Mouse (Mus musculus): Measurements from ENCODE around the gene Ddx47. TPM values are rescaled to one million over a fixed set of nuclear protein-coding genes. Genes with fewer than 3 reads are reported as not detected.

Ddx47 gene
- 96.1 and 106 TPM in 2 replicates for polyA plus RNA-seq (2016; fragmentation: Nextera tagmentation; extraction: Ambion mirVana)

DNA sequence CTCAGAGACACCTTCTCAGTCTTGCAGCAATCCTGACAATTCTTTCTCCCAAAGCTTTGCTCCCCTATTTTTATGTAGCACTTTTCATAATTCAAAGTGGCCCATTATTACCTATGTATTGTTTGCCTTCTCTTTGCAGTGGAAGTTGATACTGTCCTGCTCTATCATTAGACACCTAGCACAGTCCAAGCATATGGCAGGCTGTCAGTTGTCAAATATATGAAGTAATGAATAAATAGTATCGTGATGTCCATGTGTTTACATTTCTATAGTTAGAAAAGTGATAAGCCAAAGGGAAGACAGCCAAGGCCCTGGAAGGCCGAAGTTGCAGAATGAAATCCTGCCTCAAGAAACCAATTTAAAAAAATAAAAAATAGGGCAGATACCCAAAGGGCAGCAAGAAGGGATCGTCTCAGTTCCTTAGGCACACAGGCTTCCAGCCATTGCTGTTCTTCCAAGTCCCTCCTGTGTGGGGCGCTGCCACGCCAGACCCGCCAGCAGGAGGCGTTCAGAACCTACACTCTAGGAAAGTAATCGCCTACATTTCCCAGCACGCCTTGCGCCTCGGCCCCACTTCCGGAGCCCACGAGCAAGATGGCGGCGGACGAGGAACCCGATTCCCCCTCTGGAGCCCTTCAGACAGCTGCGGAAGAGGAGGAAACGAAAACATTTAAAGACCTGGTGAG is at the start of gene Ddx47:
Ddx47 (plus strand) TSS at position 565 of the 686 bp plus-strand sequence.
- Histone ChIP-seq H3K36me3 (peaks cover 31% of the 10 kb centered on the region), H3K4me3 (peak within 1 kb of the TSS; percentile 84), H3K9me3 (no peaks in the 10 kb centered on the region), H3K4me1 (replicated peaks) (peaks cover 9% of the 10 kb centered on the region), H3K27me3 (ENCODE audit: insufficient read depth, poor library complexity, severe bottlenecking) (no peaks in the 10 kb centered on the region), H3K27ac (peak within 1 kb of the TSS; percentile 87)
- DNase-seq (ENCODE audit: low spot score) = peak; percentile 96
- 6% methylated on average over 19 of the region's 19 CpGs for WGBS

DNA sequence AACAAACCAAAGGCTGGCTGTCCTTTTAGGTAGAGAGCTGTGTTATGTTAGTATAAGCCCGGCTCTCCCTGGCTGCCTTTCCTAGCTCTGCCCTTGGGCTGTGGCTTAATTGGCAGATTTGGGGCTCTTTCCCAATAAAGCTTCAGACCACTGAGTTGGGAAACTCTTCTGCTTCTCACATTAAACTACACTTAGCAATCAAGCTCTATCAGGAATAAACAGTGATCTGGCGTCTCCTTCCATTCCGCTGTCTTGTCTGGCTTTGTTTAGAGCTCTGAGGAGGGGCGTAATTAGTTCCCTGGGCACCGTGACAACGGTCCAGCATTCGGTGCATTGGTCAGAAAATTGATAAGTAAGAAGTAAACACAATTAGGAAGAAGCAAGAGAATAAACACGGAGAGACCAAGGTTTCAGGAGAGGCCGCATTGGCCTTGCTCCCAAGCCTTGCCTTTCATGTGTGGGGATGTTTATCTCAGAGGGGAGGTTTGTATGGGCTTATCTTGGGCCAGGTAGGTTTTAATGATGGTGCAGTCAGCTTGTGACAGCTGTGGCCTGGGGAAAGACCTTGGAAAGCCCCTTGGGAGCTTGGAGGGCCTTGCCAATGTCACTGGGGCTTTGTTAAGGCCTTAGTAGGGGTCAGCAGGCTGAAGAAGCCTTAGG is 49.4 kb upstream of the Ddx47 start:
- no peak for DNase-seq (ENCODE audit: low spot score)
- H3K27me3 ChIP-seq (ENCODE audit: insufficient read depth, poor library complexity, severe bottlenecking) = no peaks in the 10 kb centered on the region
- H3K4me3 ChIP-seq = no peak overlapping the region
- 0 out of 2 replicates have a peak, but pooled peaks cover 4% of the 10 kb centered on the region for H3K36me3 ChIP-seq
- H3K9me3 ChIP-seq = no peaks in the 10 kb centered on the region
- peak overlapping the region; percentile 70 for H3K27ac ChIP-seq
- WGBS = 49% methylated on average over 9 of the region's 9 CpGs
- H3K4me1 ChIP-seq (replicated peaks) = peaks cover 41% of the 10 kb centered on the region

DNA sequence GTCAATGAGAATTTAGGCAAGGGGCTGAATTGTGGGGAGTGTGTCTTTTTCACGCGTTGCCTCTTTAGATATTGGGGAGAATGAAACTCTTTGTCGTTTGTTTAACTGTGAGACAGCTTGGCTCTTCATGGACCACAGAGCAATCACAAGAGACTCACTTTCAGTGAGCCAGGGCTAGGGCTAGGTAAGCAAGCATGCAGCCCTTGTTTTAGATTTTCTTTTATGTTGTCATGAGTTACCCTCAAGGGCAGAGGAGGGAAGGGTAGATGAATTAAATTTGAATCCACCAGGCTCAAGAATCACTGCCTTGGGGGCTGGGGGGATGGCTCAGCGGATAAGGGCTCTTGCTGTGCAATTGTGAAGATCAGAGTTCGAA is 48.9 kb upstream of the Ddx47 start:
- Histone ChIP-seq H3K27me3 (ENCODE audit: insufficient read depth, poor library complexity, severe bottlenecking) (no peaks in the 10 kb centered on the region), H3K4me3 (no peak overlapping the region), H3K9me3 (no peaks in the 10 kb centered on the region), H3K27ac (peak overlapping the region; percentile 70), H3K36me3 (0 out of 2 replicates have a peak, but pooled peaks cover under 1% of the 10 kb centered on the region), H3K4me1 (replicated peaks) (peaks cover 41% of the 10 kb centered on the region)
- DNase-seq (ENCODE audit: low spot score) = peak; percentile 38
- WGBS = 35% methylated on average over 5 of the region's 5 CpGs

DNA sequence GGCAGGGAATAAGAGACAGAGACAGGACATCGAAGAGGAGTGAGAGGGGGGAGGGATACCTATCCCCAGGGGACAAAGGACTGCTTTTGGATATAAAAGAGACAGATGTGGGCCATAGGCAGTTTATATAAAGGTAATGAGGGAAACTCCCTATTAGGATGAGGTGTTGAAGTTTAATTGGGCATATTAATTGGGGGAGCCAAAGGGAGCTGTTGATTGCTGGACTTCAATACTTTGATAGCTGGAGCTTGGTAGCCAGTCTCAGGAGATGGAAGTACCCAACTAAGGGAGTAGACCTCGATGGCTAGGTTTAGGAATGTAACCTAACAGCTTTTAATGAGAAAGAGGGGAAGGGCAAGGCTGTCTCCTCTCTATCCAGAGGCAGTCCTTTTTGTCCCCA is 47.5 kb upstream of the Ddx47 start:
- Histone ChIP-seq H3K27me3 (ENCODE audit: insufficient read depth, poor library complexity, severe bottlenecking) (no peaks in the 10 kb centered on the region), H3K4me3 (no peak overlapping the region), H3K9me3 (no peaks in the 10 kb centered on the region), H3K4me1 (replicated peaks) (peaks cover 41% of the 10 kb centered on the region), H3K27ac (no peak overlapping the region), H3K36me3 (no peaks in the 10 kb centered on the region)
- WGBS = 77% methylated on average over 2 of the region's 2 CpGs
- DNase-seq (ENCODE audit: low spot score) = no peak

DNA sequence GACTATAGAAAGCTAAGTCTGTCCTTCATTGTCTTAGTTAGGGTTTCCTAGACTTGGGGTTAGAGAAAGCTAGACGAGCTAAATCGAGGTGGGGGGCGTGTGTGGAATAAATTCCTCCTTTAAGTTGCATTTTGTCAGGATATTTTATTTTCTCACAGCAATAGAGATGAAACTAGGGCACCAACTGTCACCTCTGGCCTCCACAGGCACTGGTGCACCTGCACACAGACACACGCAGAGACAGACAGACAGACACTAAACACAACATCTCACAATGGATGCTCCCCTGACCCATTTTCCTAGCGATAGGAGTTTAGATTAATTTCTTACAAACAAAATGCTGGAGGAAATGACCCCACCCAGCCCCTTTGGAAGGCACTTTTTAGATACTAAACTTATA is 44.7 kb upstream of the Ddx47 start:
- no peak overlapping the region for H3K27ac ChIP-seq
- WGBS = 89% methylated on average over 5 of the region's 5 CpGs
- peaks cover 19% of the 10 kb centered on the region for H3K4me1 ChIP-seq (replicated peaks)
- no peak overlapping the region for H3K4me3 ChIP-seq
- H3K36me3 ChIP-seq = no peaks in the 10 kb centered on the region
- no peaks in the 10 kb centered on the region for H3K9me3 ChIP-seq
- no peaks in the 10 kb centered on the region for H3K27me3 ChIP-seq (ENCODE audit: insufficient read depth, poor library complexity, severe bottlenecking)
- no peak for DNase-seq (ENCODE audit: low spot score)

DNA sequence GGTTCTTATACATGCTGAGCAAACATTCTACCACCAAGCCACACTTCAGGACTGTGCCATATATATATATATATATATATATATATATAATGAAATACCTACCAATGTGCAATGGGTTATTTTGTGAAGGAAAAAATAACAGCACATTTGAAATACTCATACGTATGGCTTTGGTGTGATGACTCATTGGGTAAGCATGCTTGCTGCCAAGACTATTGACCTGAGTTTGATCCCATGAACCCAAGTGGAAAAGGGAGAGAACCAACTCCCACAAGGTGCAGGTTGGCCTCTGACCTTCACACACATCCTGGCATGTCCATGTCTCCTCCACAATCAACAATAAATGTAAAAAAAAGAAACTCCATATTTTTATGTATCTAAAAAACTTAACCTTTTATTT is 43.1 kb upstream of the Ddx47 start:
- DNase-seq (ENCODE audit: low spot score) = no peak
- WGBS = 84% methylated on average over 1 of the region's 1 CpGs
- Histone ChIP-seq H3K27me3 (ENCODE audit: insufficient read depth, poor library complexity, severe bottlenecking) (no peaks in the 10 kb centered on the region), H3K36me3 (no peaks in the 10 kb centered on the region), H3K9me3 (no peaks in the 10 kb centered on the region), H3K4me1 (replicated peaks) (peaks cover 3% of the 10 kb centered on the region; the same call in 1 of the 2 replicates), H3K4me3 (no peak overlapping the region), H3K27ac (no peak overlapping the region)

DNA sequence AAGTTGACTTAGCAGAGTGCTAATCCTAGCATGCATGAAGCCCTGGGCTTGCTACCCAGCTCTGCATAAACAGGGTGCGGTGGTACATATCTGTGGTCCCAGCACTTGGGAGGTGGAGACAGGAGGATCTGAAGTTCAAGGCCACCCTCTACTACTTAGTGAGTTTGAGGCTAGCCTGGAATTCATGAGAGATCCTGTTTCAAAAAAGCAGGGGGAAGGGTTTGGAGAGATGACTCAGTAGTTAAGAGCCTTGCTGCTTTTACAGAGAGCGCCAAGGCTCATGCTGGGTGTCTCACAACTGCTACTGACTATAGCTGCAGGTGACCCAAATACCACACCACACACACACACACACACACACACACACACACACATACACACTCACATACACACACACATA is 41.9 kb upstream of the Ddx47 start:
- Histone ChIP-seq H3K27ac (no peak overlapping the region), H3K9me3 (no peaks in the 10 kb centered on the region), H3K36me3 (no peaks in the 10 kb centered on the region), H3K4me3 (no peak overlapping the region), H3K27me3 (ENCODE audit: insufficient read depth, poor library complexity, severe bottlenecking) (no peaks in the 10 kb centered on the region), H3K4me1 (replicated peaks) (no peaks in the 10 kb centered on the region)
- no peak for DNase-seq (ENCODE audit: low spot score)
- WGBS = 97% methylated on average over 2 of the region's 2 CpGs

DNA sequence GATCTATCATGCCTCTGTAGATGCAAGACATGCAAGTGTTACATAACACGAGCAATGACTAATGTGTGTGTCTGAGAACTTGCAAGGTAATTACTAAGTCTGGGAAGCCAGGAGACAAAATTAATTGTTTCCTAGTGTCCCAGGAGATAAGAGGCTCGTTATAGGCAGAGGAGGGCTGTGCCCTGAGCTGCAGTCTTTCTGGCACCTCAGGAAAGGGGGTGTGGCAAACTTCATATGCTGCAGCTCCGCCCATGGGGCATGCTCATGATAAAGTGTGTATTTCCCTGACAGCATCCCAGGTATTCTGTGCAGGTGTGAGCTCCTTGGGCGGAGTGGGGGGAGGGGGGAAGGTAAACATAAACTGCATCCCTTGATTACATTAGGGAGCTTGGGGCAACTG is 39.3 kb upstream of the Ddx47 start:
- H3K36me3 ChIP-seq = no peaks in the 10 kb centered on the region
- no peak overlapping the region for H3K4me3 ChIP-seq
- no peaks in the 10 kb centered on the region for H3K27me3 ChIP-seq (ENCODE audit: insufficient read depth, poor library complexity, severe bottlenecking)
- peaks cover 11% of the 10 kb centered on the region for H3K4me1 ChIP-seq (replicated peaks)
- no peak for DNase-seq (ENCODE audit: low spot score)
- no peak overlapping the region for H3K27ac ChIP-seq
- WGBS = 62% methylated on average over 4 of the region's 4 CpGs
- H3K9me3 ChIP-seq = no peaks in the 10 kb centered on the region

DNA sequence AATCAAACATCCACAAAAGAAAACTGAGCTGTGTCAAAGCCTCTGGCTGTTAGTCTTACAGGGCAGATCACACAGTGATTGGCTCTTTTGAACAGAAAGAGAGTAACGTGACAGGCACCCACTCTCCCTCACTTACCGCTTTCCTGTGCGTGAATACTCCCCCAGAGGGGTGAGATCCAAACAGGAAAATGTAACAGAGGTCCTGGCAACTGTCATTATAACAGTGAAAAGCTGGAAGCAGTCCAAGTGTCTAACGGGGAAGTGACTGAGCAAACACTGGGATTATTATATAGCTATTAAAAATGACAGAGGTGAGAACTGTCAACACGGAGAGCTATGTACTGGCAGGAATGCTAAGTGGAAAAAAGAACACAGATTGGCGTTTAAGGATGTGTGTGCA is 34.8 kb upstream of the Ddx47 start:
- WGBS = 71% methylated on average over 6 of the region's 6 CpGs
- Histone ChIP-seq H3K4me3 (no peak overlapping the region), H3K27me3 (ENCODE audit: insufficient read depth, poor library complexity, severe bottlenecking) (peaks cover 2% of the 10 kb centered on the region; the same call in 1 of the 2 replicates), H3K27ac (no peak overlapping the region), H3K36me3 (no peaks in the 10 kb centered on the region), H3K4me1 (replicated peaks) (peaks cover 24% of the 10 kb centered on the region), H3K9me3 (no peaks in the 10 kb centered on the region)
- DNase-seq (ENCODE audit: low spot score) = no peak

DNA sequence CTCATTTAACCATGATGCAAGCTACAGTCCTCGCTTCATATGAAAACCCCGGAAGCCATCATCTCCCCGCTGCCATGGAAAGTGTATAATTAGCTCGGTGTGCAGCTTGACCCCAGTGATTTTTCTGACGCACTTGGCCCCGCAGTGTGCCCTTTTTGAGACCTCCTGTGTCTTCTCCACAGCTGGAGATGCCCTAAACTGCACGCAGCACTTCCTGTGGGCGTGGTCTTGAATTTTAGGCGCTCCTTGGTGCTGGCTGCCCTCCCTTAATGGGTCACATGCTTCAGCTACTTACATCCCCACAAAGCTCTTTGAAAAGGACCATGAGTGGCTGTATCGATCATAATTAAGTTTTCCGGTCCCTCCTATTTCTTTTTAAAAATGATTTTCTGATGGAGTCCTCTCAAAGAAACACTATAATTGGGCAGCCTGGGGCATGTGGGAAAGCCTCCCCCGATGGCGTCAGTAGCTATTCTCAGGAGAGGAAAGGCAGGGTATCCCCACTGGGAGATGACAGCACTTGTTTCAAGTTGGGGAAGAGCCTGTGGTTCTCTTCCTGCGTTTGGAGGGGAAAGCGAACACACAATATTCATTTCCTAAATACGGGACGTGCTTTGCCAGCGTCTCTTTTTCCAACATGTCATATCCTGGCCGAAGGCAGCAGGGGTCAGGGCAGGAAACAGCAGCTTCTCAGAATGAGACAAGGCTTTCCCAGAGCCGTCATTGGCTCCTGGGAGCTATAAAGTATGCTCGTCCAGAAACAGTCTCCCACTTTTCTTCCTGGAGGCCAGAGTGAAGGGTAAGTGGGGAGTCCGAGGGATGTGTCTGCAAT is 30.0 kb upstream of the Ddx47 start, which contains the start of gene Apold1:
Apold1 (plus strand) TSS at position 488 of the 832 bp plus-strand sequence.
- H3K4me3 ChIP-seq = peak within 1 kb of the TSS; percentile 63
- peaks cover 28% of the 10 kb centered on the region for H3K27me3 ChIP-seq (ENCODE audit: insufficient read depth, poor library complexity, severe bottlenecking)
- peaks cover 40% of the 10 kb centered on the region for H3K4me1 ChIP-seq (replicated peaks)
- peak within 1 kb of the TSS; percentile 40; the same call in 1 of the 2 replicates for H3K27ac ChIP-seq
- H3K9me3 ChIP-seq = no peaks in the 10 kb centered on the region
- DNase-seq (ENCODE audit: low spot score) = peak; percentile 47
- no peaks in the 10 kb centered on the region for H3K36me3 ChIP-seq
- WGBS = 38% methylated on average over 22 of the region's 22 CpGs

DNA sequence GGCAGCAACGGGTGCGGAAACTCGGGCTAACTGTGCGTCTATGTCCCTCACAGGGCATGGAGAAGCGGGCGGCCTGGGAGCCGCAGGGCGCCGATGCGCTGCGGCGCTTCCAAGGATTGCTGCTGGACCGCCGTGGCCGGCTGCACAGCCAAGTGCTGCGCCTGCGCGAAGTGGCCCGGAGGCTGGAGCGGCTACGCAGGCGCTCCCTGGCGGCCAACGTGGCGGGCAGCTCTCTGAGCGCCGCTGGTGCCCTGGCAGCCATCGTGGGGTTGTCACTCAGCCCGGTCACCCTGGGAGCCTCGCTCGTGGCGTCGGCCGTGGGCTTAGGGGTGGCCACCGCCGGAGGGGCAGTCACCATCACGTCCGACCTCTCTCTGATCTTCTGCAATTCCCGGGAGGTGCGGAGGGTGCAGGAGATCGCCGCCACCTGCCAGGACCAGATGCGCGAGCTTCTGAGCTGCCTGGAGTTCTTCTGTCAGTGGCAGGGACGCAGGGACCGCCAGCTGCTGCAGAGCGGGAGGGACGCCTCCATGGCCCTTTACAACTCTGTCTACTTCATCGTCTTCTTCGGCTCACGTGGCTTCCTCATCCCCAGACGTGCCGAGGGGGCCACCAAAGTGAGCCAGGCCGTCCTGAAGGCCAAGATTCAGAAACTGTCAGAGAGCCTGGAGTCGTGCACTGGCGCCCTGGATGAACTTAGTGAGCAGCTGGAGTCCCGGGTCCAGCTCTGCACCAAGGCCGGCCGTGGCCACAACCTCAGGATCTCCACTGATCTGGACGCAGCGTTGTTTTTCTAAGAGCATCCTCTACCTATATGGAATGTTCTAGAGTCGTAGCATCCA is 27.7 kb upstream of the Ddx47 start:
- H3K27ac ChIP-seq = peak overlapping the region; percentile 90
- peaks cover 40% of the 10 kb centered on the region for H3K4me1 ChIP-seq (replicated peaks)
- no peaks in the 10 kb centered on the region for H3K9me3 ChIP-seq
- WGBS = 3% methylated on average over 62 of the region's 62 CpGs
- H3K4me3 ChIP-seq = peak overlapping the region; percentile 63
- peaks cover 28% of the 10 kb centered on the region for H3K27me3 ChIP-seq (ENCODE audit: insufficient read depth, poor library complexity, severe bottlenecking)
- H3K36me3 ChIP-seq = no peaks in the 10 kb centered on the region
- peak; percentile 92 for DNase-seq (ENCODE audit: low spot score)

DNA sequence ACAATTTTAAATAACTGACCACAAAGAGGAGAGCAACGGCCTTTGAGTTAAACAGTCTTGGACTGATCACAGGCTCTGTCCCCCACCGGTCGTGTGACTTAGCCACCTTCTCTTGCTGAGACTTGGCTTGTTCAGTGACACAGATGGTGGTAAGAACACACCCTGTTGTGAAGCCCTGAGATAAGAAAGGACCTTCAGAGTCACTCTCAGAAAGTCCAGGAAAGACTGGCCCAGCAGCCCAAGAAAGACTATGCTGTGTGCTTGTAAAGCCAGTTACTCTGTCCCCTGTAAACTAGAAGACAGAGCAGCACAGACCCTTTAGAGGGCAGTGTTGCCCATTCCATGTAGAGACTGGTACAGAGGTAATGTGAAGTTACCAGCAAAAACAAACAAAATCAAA is 26.7 kb upstream of the Ddx47 start:
- H3K27ac ChIP-seq = no peak overlapping the region
- DNase-seq (ENCODE audit: low spot score) = peak; percentile 18
- H3K36me3 ChIP-seq = no peaks in the 10 kb centered on the region
- H3K27me3 ChIP-seq (ENCODE audit: insufficient read depth, poor library complexity, severe bottlenecking) = peaks cover 26% of the 10 kb centered on the region
- H3K4me3 ChIP-seq = no peak overlapping the region; the same call in 1 of the 2 replicates
- H3K9me3 ChIP-seq = no peaks in the 10 kb centered on the region
- peaks cover 40% of the 10 kb centered on the region for H3K4me1 ChIP-seq (replicated peaks)
- WGBS = 56% methylated on average over 3 of the region's 3 CpGs
